Mouse (Mus musculus): ENCODE data around the gene Gm20431.
"Not testable (repeated sequence)": the region's sequence is repeated elsewhere in the genome, so short reads cannot be mapped to it uniquely, and the experiment has no call there.

The Gm20431 gene

DNA sequence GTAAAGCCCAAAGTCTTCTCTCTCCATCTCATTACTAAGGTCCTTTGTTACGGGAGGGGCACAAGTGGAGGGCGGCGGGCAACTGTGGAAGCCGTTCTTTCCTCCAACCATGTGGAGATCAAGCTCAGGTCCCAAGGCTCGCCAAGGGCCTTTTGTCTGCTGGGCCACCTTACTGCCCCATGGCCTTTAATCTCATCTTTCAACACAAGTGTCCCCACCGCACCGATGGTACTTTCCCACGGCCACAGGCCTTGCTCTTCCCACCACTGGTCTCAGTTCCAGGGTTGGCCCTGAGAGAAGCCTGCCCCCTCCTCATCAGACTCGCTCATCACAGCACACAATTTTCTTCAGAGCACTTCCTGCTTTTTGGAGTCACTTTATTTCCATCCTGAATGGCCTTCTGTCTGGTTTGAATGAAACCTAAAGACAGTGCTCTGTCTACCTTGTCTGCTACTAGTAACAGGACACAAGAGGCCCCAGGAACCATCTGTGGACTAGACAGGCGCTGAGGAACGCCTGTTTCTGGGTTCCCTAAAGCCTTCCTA is 31.6 kb downstream of the Gm20431 start:
- no peak for DNase-seq

- DNase-seq: no peak
Observed at GRCm38 (mm10) chr2:167628872-167629271, 32.4 kb downstream of the Gm20431 start.

DNA sequence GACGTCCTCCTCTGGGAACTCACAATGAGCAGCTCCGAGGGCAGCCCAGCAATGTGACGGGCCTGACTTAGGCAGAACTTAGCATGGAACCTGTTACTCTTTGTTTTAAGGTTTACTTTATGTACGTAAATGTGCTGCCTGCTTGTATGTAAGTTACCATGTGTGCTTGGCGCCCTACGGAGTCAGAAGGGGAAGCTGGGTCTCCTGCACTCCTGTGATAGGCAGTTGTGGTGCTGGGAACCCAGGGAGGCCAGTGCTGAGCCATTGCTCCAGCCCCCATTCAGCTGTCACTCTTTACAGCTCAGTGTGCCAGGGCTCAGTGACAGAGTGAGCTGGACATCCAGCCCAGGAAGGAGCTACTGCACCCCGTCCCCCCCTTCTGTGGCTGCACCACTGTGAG is 34.3 kb downstream of the Gm20431 start:
- DNase-seq: no peak

- DNase-seq: no peak
Observed at GRCm38 (mm10) chr2:167625670-167626069, 35.6 kb downstream of the Gm20431 start.

- peak; percentile 6 for DNase-seq
Observed at GRCm38 (mm10) chr2:167624368-167625075, 36.8 kb downstream of the Gm20431 start.

DNA sequence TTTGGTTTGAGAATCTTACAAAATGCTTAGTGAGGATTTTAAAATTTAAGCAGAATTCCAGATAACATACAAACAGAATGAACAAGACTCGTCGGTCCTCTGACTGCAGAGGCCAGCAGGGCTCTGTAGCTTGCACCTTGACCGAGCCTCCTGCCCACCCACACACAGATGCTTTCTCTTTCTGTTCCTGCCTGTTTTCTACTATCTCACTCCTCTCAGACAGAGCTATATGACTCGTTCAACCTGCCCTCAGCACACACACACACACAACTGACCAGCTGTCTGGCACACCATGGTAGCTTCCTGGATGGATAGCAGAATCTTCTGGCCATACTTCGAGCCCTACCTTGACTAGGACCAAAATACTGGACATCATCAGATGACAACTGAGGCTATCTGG is 38.3 kb downstream of the Gm20431 start:
- no peak for DNase-seq

DNA sequence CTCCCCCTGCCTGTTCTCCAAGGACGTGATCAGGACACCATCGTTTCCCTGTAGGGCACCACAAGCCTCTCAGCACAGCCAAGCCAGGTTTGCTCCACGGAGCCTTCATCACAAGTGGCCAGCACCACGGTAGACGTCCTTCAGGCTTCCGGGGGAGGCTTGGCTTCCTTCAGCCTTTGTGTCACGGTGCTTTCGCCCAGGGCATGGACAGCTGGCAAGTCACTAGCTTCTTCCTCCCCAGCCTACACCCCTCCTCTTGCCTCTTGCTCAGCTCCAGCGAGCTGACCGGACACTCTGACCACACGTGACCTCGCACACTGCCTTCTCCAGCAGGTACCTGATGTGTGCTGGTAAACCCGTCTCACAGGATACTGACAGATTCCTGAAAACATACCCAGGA is 38.9 kb downstream of the Gm20431 start:
- DNase-seq: no peak

DNA sequence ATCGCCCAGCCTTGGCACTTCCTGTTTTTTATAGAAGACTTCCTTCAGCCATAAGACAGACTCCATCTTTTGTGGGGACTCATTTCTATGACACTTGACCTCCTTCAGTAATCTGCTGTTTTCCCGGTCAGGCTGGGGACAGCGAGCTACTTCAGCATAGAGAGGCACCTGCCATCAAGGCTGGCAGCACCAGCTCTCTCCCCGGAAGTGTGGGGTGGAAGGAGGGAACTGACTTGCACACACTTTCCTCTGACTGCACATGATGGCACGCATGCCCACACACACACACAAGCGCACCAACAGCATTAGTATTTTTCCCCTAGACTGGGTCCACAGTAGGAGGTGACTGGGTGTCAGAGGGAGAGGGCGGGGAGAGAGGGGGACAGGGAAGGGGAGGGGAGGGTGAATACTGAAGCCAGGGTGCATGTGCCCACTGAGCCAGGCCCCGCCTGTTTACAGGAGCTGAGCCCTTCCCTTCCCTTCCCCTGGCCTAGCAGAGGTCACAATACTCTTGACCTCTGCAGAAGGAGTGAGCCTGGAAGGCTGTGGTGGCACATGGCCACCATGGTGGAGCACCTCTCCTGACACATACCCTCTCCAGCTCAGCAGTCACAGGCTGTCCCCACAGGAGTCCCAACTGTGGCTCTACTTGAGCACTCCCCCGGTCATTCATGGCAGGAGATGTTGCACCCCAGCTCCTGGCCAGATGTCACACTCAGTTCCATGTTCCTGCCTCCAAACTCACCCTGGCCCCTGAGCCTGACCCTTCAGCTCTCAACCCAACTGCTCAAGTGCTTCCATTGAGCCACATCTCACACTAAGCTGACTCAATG is 39.8 kb downstream of the Gm20431 start:
- DNase-seq: no peak

DNA sequence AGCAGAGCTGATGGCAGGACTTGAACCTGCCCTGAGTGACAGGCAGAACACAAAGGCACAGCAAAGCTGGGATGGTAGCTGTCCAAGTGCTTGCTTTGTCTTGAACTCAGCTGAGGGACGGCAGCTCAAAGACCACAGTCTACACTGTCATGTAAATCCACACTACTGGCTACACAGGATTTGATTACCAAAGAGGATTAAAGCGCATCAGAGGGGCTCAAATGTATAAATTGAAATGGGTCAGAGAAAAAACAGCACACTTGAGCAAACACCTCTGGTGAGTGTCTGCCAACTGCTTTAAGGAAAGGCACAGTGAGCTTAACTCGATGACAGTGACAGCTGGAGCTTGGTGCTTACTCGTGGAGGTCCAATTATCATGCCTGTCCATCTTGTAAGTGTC is 43.8 kb downstream of the Gm20431 start:
- no peak for DNase-seq

GRCm38 (mm10) chr2:167617034-167617433 is 44.3 kb downstream of the Gm20431 start:
- DNase-seq: no peak

GRCm38 (mm10) chr2:167613335-167613734 is 48.0 kb downstream of the Gm20431 start:
- DNase-seq: not testable (repeated sequence)

DNA sequence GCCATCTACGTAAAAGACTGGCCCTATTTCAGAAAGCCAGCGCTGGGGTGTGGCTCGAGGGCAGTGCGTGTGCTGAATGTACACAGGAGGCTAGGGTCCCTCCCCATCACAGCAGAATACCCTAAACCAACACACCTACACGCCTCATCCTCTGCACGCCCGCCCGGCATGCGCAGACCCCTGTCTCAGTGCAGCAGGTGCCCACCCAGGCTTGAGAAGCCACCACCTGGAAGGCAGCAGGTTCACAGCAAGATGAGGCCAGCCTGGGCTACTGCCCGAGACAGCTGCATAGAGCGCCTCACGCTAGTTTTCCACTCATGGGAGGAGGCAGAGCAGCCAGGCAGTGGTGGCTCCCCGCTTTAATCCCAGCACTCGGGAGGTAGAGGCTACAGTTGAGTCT is 49.2 kb downstream of the Gm20431 start:
- DNase-seq: no peak

DNA sequence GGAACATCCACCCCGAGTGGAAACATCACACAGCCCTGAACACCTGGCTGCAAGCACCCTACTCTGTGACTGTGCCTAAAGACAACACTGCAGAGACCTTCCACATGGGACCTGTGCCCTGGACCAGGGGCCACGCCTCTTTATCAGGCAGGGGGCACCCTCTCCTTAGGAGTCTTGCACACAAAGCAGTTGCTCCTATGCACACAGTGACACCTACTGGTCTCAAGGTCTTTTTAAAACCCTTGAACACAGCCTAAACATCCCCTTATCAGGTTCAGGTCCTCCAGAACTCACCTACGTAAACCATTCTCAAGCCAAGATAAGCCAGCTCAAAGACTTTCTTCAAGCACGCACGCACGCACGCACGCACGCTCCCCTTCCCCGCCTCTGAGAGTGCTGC is 50.0 kb downstream of the Gm20431 start:
- no peak for DNase-seq

DNA sequence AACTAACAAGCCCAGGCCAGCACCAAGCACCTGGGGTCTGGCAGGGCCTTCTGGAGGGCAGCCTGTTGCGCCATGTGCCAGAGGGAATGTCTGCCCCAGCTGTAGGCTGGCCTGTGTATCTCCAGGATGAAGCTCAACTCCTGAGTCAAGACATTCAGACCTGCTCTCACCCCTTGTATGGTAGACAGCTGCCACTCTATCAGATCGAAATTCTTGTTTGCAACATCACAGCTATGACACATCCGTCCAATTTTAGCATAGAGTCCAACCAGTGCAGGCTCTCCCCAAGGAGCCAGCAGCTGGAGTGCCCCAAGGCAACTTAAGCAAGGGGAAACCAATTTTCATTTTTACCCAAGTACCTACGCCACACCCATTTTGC is 54.6 kb downstream of the Gm20431 start:
- DNase-seq: no peak

- DNase-seq: no peak
Observed at GRCm38 (mm10) chr2:167605817-167606744, 55.2 kb downstream of the Gm20431 start.

DNA sequence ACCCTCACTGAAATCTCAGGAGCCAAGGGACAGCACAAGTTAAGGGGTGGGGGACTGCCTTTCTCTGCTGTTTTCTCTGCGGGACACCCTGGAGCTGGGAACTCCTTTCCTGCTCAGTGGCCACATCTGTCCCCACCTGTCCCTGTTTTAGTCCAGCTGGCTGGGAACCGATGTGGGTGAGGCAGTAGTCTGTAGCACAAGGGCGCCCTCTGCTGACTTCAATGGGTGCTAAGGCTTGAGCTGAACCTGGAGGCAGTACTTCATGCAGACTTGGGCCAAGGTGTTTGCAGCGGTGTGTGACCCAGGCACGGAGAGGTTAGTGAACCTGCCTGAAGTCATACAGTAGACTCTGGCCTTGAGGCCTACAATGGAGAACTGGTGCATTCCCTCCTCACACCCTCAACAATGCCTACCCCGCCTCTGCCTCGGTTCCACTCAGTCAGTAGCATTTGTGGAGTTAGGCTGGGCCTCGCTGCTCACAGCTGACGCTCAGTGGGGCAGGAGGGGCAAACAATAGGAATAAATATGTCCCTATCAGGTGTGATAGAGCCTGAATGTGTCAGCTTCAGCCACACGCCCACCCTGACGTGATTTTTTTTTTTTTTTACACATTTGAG is 56.0 kb downstream of the Gm20431 start:
- peak; percentile 78 for DNase-seq

DNA sequence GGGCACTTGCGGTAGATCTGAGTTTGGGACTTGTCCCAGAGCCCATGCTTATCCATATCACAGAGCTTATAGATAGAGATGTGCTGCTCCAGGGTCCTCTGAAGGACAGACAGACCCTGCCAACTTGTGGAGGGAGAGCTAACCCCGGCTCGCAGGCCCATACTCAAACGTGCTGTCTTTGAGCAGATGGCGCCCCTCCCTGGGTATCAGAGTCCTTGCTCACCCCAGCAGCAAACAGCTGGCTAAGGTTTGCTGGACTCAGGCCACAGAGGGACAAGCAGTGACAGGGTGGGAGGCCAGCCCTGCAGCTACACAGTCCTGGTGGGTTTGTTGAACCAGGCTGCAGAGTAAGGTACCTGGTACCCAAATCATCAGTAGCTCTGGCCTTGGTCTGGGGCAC is 58.3 kb downstream of the Gm20431 start:
- DNase-seq: no peak

DNA sequence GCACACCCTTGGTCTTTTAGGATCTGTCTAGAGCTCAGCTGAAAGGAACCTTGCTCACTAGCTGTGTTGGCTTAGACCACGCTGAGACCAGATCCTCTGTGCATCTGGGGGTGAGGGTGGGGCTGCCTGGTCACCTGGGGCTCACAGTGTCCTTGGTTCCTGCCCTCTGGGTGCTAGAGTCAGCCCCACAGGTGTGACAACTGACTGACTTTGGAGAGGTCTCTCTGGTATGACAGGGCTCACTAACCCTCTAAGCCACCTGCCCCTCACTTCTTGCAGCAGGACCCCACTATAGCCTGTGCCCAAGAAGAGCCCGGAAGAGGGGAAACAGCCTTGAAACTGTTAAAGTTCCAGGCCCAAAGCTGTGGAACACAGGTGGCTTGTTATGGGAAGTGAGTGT is 58.9 kb downstream of the Gm20431 start:
- DNase-seq: no peak

DNA sequence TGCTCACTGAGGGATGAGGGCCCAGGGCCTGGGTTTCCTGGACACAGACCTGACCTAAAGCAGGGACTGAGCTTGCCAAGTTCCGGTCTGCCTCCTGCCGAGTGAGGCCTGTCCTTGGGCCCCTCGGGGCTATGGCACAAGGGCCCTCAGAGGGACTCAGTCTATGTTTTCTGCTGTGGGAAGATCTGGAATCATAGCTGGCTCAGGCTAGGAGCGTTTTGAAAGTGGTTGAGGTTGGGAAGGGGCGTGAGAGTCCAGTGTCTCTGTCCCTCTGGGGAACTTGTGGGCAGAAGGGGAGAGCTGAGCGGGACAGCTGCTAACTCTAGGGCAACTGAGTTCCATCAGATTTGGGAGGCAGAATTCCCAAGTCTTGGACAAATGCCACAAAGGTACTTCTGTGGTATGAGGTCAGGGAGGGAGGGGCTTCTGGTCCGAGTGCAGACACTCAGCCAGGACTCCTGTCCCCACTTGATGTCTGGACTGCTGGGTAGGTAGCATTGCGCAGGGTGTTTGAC is 60.8 kb downstream of the Gm20431 start:
- DNase-seq: no peak

DNA sequence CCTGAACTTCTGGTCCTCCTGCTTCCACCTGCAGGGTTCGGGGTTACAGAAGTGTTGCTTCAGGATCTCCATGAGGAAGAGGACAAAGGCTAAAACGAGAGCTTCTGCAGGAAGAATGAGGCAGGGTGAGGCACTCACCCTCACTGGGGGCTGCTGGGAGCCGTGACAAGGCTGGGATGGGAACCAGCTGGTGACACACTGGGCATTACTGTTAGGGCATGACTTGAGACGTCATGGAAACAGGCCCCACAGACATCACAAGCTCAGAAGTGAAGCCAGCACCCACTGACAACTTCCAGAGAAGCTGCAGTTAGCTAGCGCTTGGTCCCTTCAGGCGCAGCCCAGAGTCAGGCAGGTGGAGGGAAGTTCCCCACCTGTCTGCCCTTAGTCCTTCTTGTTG is 61.4 kb downstream of the Gm20431 start:
- DNase-seq: no peak

DNA sequence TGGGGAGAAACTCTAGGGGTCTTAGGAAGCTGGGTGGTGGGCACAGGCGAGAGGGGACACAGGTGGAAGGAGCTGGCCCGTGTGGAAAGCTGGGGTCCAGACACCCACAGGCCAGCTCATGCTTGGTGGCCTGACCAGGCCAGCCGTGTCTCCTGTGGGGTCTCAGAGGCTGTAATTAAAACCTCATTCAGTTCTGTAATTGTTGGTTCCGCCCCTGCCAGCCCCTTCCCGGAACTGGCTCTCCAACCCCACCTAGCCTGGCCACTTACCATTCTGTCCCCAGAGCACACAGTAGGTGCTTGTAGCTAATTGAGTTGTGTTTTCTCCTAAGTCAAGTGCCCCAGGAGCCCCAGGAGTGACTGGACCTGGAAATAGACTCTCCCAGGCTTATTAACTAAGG is 62.1 kb downstream of the Gm20431 start:
- no peak for DNase-seq

- DNase-seq: no peak
Observed at GRCm38 (mm10) chr2:167597492-167598186, 63.7 kb downstream of the Gm20431 start.

Data from right cerebral cortex, postnatal 25 days (tissue).